Mouse (Mus musculus) lung, postnatal 0 days (tissue): ENCODE data around the gene Zfp36l1. TPM values are rescaled to one million over a fixed set of nuclear protein-coding genes. Genes with fewer than 3 reads are reported as not detected.
A peak's percentile ranks its signal among the peaks of the same experiment; 100 is the strongest.

Source experiments
- ATAC-seq: fragments of 200-750 bp; cut with Nextera tagmentation; 2 replicates; pipeline ENCODE4 v1.8.0; 2017; ENCODE audit warnings: moderate library complexity
- DNase-seq: peaks from one replicate; pipeline ENCODE4 v3.0.0-alpha.2; 2016; ENCODE audit warnings: low spot score
- H3K27ac ChIP-seq: fragments of 300-500 bp; sonication (generic); 2 replicates; pipeline ENCODE4 v1.5.1; 2014; ENCODE audit warnings: antibody characterized with exemption, mild to moderate bottlenecking, low read length, mixed read lengths
- H3K27me3 ChIP-seq: fragments of 300-500 bp; sonication (generic); replicated peaks from 2 replicates; pipeline ENCODE4 v1.6.1; 2014; ENCODE audit warnings: low read length, mixed read lengths; ENCODE audit not compliant: insufficient read depth
- H3K36me3 ChIP-seq: fragments of 300-500 bp; sonication (generic); 2 replicates; pipeline ENCODE4 v1.6.1; 2014; ENCODE audit warnings: low read length, mixed read lengths; ENCODE audit not compliant: insufficient read depth
- H3K4me1 ChIP-seq: fragments of 300-500 bp; sonication (generic); 2 replicates; pipeline ENCODE4 v1.6.1; 2014; ENCODE audit warnings: antibody characterized with exemption, low read depth, low read length, mixed read lengths; ENCODE audit not compliant: insufficient read depth
- H3K4me2 ChIP-seq: fragments of 300-500 bp; sonication (generic); replicated peaks from 2 replicates; pipeline ENCODE4 v1.6.1; 2014; ENCODE audit warnings: low read depth, mild to moderate bottlenecking, low read length, moderate library complexity, mixed read lengths
- H3K4me3 ChIP-seq: fragments of 300-500 bp; sonication (generic); 2 replicates; pipeline ENCODE4 v1.5.1; 2014; ENCODE audit warnings: low read depth, low read length
- H3K9ac ChIP-seq: fragments of 300-500 bp; sonication (generic); replicated peaks from 2 replicates; pipeline ENCODE4 v1.6.1; 2014; ENCODE audit warnings: low read depth, mild to moderate bottlenecking
- H3K9me3 ChIP-seq: fragments of 300-500 bp; sonication (generic); 2 replicates; pipeline ENCODE4 v1.6.1; 2016; ENCODE audit warnings: low read length, mixed read lengths
- CTCF ChIP-seq: IDR thresholded peaks from 2 replicates; pipeline ENCODE4 v1.5.1; 2016; ENCODE audit warnings: antibody characterized with exemption, mild to moderate bottlenecking
- EP300 ChIP-seq: IDR thresholded peaks from 2 replicates; pipeline ENCODE4 v1.6.1; 2016; ENCODE audit warnings: antibody characterized with exemption, mild to moderate bottlenecking, control low read depth
- WGBS: fragments of 180-500 bp; shearing (Covaris S2); extraction: QIAGEN DNeasy Blood & Tissue Kit; methylation state at CpG from one replicate; pipeline ENCODE4 v1.1.7; 2014; 5-methylcytosine and 5-hydroxymethylcytosine counted together
- polyA plus RNA-seq: library from polyadenylated mRNA; unstranded; fragments of >200 nt; fragmentation: Nextera tagmentation; extraction: Ambion mirVana; gene quantifications from 2 replicates; pipeline ENCODE4 v1.2.1, GENCODE M21; 2015

Zfp36l1 gene
- polyA plus RNA-seq, 1 experiment from 2014 or later, result 123 TPM

GRCm38 (mm10) chr12:80132250-80133003, 19.6 kb upstream of the Zfp36l1 start:
- Histone ChIP-seq H3K36me3 (no peaks in the 10 kb centered on the region), H3K4me2 (peak overlapping the region; percentile 59), H3K27ac (peak overlapping the region; percentile 99), H3K4me1 (peaks cover 22% of the 10 kb centered on the region), H3K27me3 (no peaks in the 10 kb centered on the region), H3K9ac (peak overlapping the region; percentile 76), H3K4me3 (peak overlapping the region; percentile 51), H3K9me3 (no peaks in the 10 kb centered on the region)
- DNase-seq (peak; percentile 95), ATAC-seq (peak; percentile 87)
- peak; percentile 98 for TF ChIP-seq CTCF
- TF ChIP-seq EP300, result no peak; the same call in 1 of the 2 replicates
- 3% methylated on average over 60 of the region's 66 CpGs for WGBS

- Histone ChIP-seq H3K36me3 (no peaks in the 10 kb centered on the region), H3K4me3 (peak overlapping the region; percentile 51), H3K9me3 (no peaks in the 10 kb centered on the region), H3K4me2 (peak overlapping the region; percentile 59), H3K4me1 (peaks cover 22% of the 10 kb centered on the region), H3K27ac (peak overlapping the region; percentile 99), H3K9ac (peak overlapping the region; percentile 76), H3K27me3 (no peaks in the 10 kb centered on the region)
- peak; percentile 79 for DNase-seq
- TF ChIP-seq EP300 (no peak), CTCF (no peak)
- WGBS, result 29% methylated on average over 17 of the region's 17 CpGs
- peak; percentile 17 for ATAC-seq
These were observed 18.8 kb upstream of the Zfp36l1 start for GRCm38 (mm10) chr12:80131359-80132249.

GRCm38 (mm10) chr12:80130558-80131358, 17.9 kb upstream of the Zfp36l1 start:
- TF ChIP-seq EP300, result no peak; the same call in 1 of the 2 replicates
- TF ChIP-seq CTCF, result no peak
- 1% methylated on average over 5 of the region's 6 CpGs for WGBS

GRCm38 (mm10) chr12:80129531-80129930, 16.7 kb upstream of the Zfp36l1 start:
- Histone ChIP-seq H3K4me3 (no peak overlapping the region), H3K27ac (peak overlapping the region; percentile 99), H3K9me3 (no peaks in the 10 kb centered on the region), H3K27me3 (no peaks in the 10 kb centered on the region), H3K4me1 (peaks cover 25% of the 10 kb centered on the region), H3K9ac (no peak overlapping the region), H3K4me2 (no peak overlapping the region), H3K36me3 (no peaks in the 10 kb centered on the region)
- ATAC-seq (no peak), DNase-seq (peak; percentile 62)
- TF ChIP-seq CTCF, result peak; percentile 67
- TF ChIP-seq EP300, result no peak
- WGBS, result 93% methylated on average over 8 of the region's 8 CpGs

More at GRCm38 (mm10) chr12:80130558-80131358, 17.9 kb upstream of the Zfp36l1 start:
- H3K9me3 ChIP-seq, result no peaks in the 10 kb centered on the region
- DNase-seq, result peak; percentile 91
- peak overlapping the region; percentile 76; the same call in 1 of the 2 replicates for H3K9ac ChIP-seq
- peak overlapping the region; percentile 59 for H3K4me2 ChIP-seq
- H3K4me1 ChIP-seq, result peaks cover 22% of the 10 kb centered on the region
- ATAC-seq, result peak; percentile 44
- no peaks in the 10 kb centered on the region for H3K27me3 ChIP-seq
- H3K4me3 ChIP-seq, result no peak overlapping the region
- H3K36me3 ChIP-seq, result no peaks in the 10 kb centered on the region
- H3K27ac ChIP-seq, result peak overlapping the region; percentile 99

- peak; percentile 67 for DNase-seq
- Histone ChIP-seq H3K36me3 (no peaks in the 10 kb centered on the region), H3K27ac (no peak overlapping the region), H3K27me3 (no peaks in the 10 kb centered on the region), H3K4me3 (no peak overlapping the region), H3K4me2 (no peak overlapping the region), H3K9ac (no peak overlapping the region), H3K9me3 (no peaks in the 10 kb centered on the region), H3K4me1 (peaks cover 46% of the 10 kb centered on the region)
- 72% methylated on average over 5 of the region's 5 CpGs for WGBS
- ATAC-seq, result peak; percentile 4; the same call in 1 of the 2 replicates
- TF ChIP-seq CTCF, result no peak
- no peak for TF ChIP-seq EP300
These were observed 14.5 kb upstream of the Zfp36l1 start for GRCm38 (mm10) chr12:80127191-80127762.
